Mouse (Mus musculus) CH12.LX (cell line): ENCODE measurements around the gene Spag7.

Source experiments
- BHLHE40 ChIP-seq: IDR thresholded peaks from 2 replicates; pipeline ENCODE4 v1.6.1; 2011; ENCODE audit warnings: mild to moderate bottlenecking, low read depth, low read length, improper control_type of control experiment
- CHD1 ChIP-seq: IDR thresholded peaks from 2 replicates; pipeline ENCODE4 v1.6.1; 2012; ENCODE audit warnings: low read depth, low read length, improper control_type of control experiment, inconsistent platforms
- CTCF ChIP-seq, 2 experiments: IDR thresholded peaks in 1 of 2; conservative IDR thresholded peaks in 1 of 2; 2 replicates each; pipeline ENCODE4 v1.5.1; 2011 to 2012; ENCODE audit warnings: low read depth in 2 of 2, low read length in 2 of 2, improper control_type of control experiment in 1 of 2, inconsistent platforms in 1 of 2, mild to moderate bottlenecking in 1 of 2, moderate library complexity in 1 of 2
- E2F4 ChIP-seq: IDR thresholded peaks from 2 replicates; pipeline ENCODE4 v1.6.1; 2011; ENCODE audit warnings: low read depth, low read length, improper control_type of control experiment; ENCODE audit not compliant: insufficient replicate concordance
- EP300 ChIP-seq: IDR thresholded peaks from 2 replicates; pipeline ENCODE4 v1.6.1; 2011; ENCODE audit warnings: low read length, improper control_type of control experiment
- MAFK ChIP-seq: IDR thresholded peaks from 2 replicates; pipeline ENCODE4 v1.6.1; 2011; ENCODE audit warnings: low read length, improper control_type of control experiment; ENCODE audit not compliant: insufficient replicate concordance
- MAX ChIP-seq: IDR thresholded peaks from 2 replicates; pipeline ENCODE4 v1.6.1; 2011; ENCODE audit warnings: low read length, improper control_type of control experiment
- MAZ ChIP-seq: IDR thresholded peaks from 2 replicates; pipeline ENCODE4 v1.6.1; 2012; ENCODE audit warnings: low read depth, mild to moderate bottlenecking, inconsistent platforms, low read length, improper control_type of control experiment, moderate library complexity
- POLR2A ChIP-seq: IDR thresholded peaks from 2 replicates; pipeline ENCODE4 v1.6.1; 2011; ENCODE audit warnings: low read depth, mild to moderate bottlenecking, improper control_type of control experiment, low read length
- ZC3H11A ChIP-seq: IDR thresholded peaks from 2 replicates; pipeline ENCODE4 v1.6.1; 2012; ENCODE audit warnings: low read depth, mild to moderate bottlenecking, inconsistent platforms, low read length, improper control_type of control experiment

- peak; percentile 76 for TF ChIP-seq MAX
- TF ChIP-seq CTCF (conservative IDR thresholded peaks at IDR 0.05 in 1 of 2, IDR thresholded peaks at IDR 0.05 in 1 of 2; ENCODE audit: low read depth in 2 of 2, low read length in 2 of 2), result no peak
- TF ChIP-seq POLR2A, result no peak
- TF ChIP-seq ZC3H11A, result no peak
- no peak for TF ChIP-seq EP300
- TF ChIP-seq MAFK, result no peak; the same call in 1 of the 2 replicates
- no peak for TF ChIP-seq MAZ
- 0 out of 2 replicates have a peak, but pooled peaks have one; percentile 18 for TF ChIP-seq CHD1
- TF ChIP-seq E2F4, result no peak
- peak; percentile 74 for TF ChIP-seq BHLHE40
These were observed 12.7 kb downstream of the Spag7 start for GRCm38 (mm10) chr11:70656456-70656927.
